ENCODE assay signal across 9 mouse cellular contexts in genomic region chr5:136137658-136138274, GRCm38 (mm10). TPM values are rescaled to one million over a fixed set of nuclear protein-coding genes. Genes with fewer than 3 reads are reported as not detected.
DNase-seq lines count a peak whose midpoint lies in the region; ATAC-seq and TF ChIP-seq lines count a peak whose summit lies in the region.
"Had no signal": no experiment of that assay in that cellular context is flagged by ENCODE, and none has a peak within 500 bp of the region (broad histone marks: within the 10 kb centered on the region; RNA-seq: fewer than 3 reads in every experiment).

No protein-coding gene starts in this region.

- H3K9ac ChIP-seq in forebrain, postnatal 0 days: no peak overlapping the region
- no peak overlapping the region for H3K9ac ChIP-seq in forebrain, embryonic 16.5 days (replicated peaks; ENCODE audit: low read depth, low read length)

- H3K4me1 ChIP-seq in forebrain, postnatal 0 days (ENCODE audit: insufficient read depth): peaks cover 14% of the 10 kb centered on the region
- peaks cover 20% of the 10 kb centered on the region for H3K4me1 ChIP-seq in forebrain, embryonic 16.5 days (replicated peaks; ENCODE audit: control insufficient read depth, insufficient read depth, low read length)
- peaks cover 22% of the 10 kb centered on the region for H3K4me1 ChIP-seq in limb, embryonic 10.5 days

- H3K4me3 ChIP-seq in forebrain, postnatal 0 days (ENCODE audit: low read depth, low read length): no peak overlapping the region
- H3K4me3 ChIP-seq in forebrain, embryonic 16.5 days (replicated peaks; ENCODE audit: low read length): no peak overlapping the region
- no peak overlapping the region for H3K4me3 ChIP-seq in limb, embryonic 10.5 days

- H3K27me3 ChIP-seq in forebrain, postnatal 0 days (ENCODE audit: insufficient read depth, low read length): no peaks in the 10 kb centered on the region
- H3K27me3 ChIP-seq in forebrain, embryonic 16.5 days (replicated peaks; ENCODE audit: control insufficient read depth, insufficient read depth, low read length): no peaks in the 10 kb centered on the region
- no peaks in the 10 kb centered on the region for H3K27me3 ChIP-seq in limb, embryonic 10.5 days (ENCODE audit: low read depth, poor library complexity, severe bottlenecking)
- H3K27me3 ChIP-seq: limb, embryonic 15.5 days had no signal

- H3K9me3 ChIP-seq in forebrain, postnatal 0 days (ENCODE audit: low read length): no peaks in the 10 kb centered on the region
- no peaks in the 10 kb centered on the region for H3K9me3 ChIP-seq in forebrain, embryonic 16.5 days (ENCODE audit: control insufficient read depth, low read length)
- H3K9me3 ChIP-seq in limb, embryonic 10.5 days (replicated peaks): no peaks in the 10 kb centered on the region
- H3K9me3 ChIP-seq: limb, embryonic 15.5 days had no signal

- peak; percentile 40 for DNase-seq in forebrain, postnatal 0 days
- peak; percentile 29 for DNase-seq in ovary, postnatal 36 days (ENCODE audit: low spot score)
- DNase-seq in ovary, postnatal 14 days (ENCODE audit: low spot score): no peak
- peak; percentile 52 for DNase-seq in cerebellum, adult 9-11 months
- peak; percentile 47 for DNase-seq in limb, embryonic 10.5 days (ENCODE audit: low spot score)
- peak; percentile 58 to 77 for DNase-seq in natural killer cell, adult 2 months (ENCODE audit: low spot score in 2 of 2)
- DNase-seq in frontal cortex, postnatal 36 days (ENCODE audit: low spot score in 2 of 2): no peak

- H3K36me3 ChIP-seq in forebrain, postnatal 0 days (ENCODE audit: insufficient read depth): peaks cover 34% of the 10 kb centered on the region
- peaks cover 14% of the 10 kb centered on the region for H3K36me3 ChIP-seq in forebrain, embryonic 16.5 days (ENCODE audit: control insufficient read depth, insufficient read depth)
- H3K36me3 ChIP-seq in limb, embryonic 10.5 days: peaks cover 62% of the 10 kb centered on the region

- 78% methylated on average over 13 of the region's 13 CpGs for WGBS in forebrain, postnatal 0 days
- 82% methylated on average over 13 of the region's 13 CpGs for WGBS in forebrain, embryonic 16.5 days
- WGBS in limb, embryonic 10.5 days: 73% methylated on average over 13 of the region's 13 CpGs

- no peak overlapping the region for H3K4me2 ChIP-seq in forebrain, postnatal 0 days (ENCODE audit: low read depth)
- no peak overlapping the region for H3K4me2 ChIP-seq in forebrain, embryonic 16.5 days (ENCODE audit: low read length)

- ATAC-seq in forebrain, postnatal 0 days: no peak
- no peak for ATAC-seq in forebrain, embryonic 16.5 days

- TF ChIP-seq CTCF in forebrain, postnatal 0 days (IDR thresholded peaks at IDR 0.05; ENCODE audit: low read depth): peak; percentile 66

- H3K27ac ChIP-seq in forebrain, postnatal 0 days (ENCODE audit: low read depth, low read length): no peak overlapping the region
- no peak overlapping the region for H3K27ac ChIP-seq in forebrain, embryonic 16.5 days (ENCODE audit: low read length)
- H3K27ac ChIP-seq in limb, embryonic 10.5 days: no peak overlapping the region
- H3K27ac ChIP-seq: limb, embryonic 15.5 days had no signal

RNA-seq across cellular contexts. Expression of gene Alkbh4, which starts 1.8 kb away (rescaled TPM):
- total RNA-seq in forebrain, postnatal 0 days (2014; rRNA removed): 12.7 and 16.1 TPM in 2 replicates
- polyA plus RNA-seq in forebrain, postnatal 0 days (2015; fragmentation: Nextera tagmentation; extraction: Ambion mirVana): 16.0 and 16.4 TPM in 2 replicates
- polyA plus RNA-seq in forebrain, embryonic 16.5 days (2015; fragmentation: Nextera tagmentation; extraction: Ambion mirVana): 18.0 and 19.4 TPM in 2 replicates
- 26.4 and 27.9 TPM in 2 replicates for polyA plus RNA-seq in limb, embryonic 10.5 days (2016; fragmentation: Nextera tagmentation; extraction: Ambion mirVana)

RNA-seq across cellular contexts. Expression of gene Lrwd1, which starts 1.9 kb away (rescaled TPM):
- 30.0 and 33.3 TPM in 2 replicates for total RNA-seq in forebrain, postnatal 0 days (2014; rRNA removed)
- polyA plus RNA-seq in forebrain, postnatal 0 days (2015; fragmentation: Nextera tagmentation; extraction: Ambion mirVana): 18.9 and 19.7 TPM in 2 replicates
- 32.1 and 32.7 TPM in 2 replicates for polyA plus RNA-seq in forebrain, embryonic 16.5 days (2015; fragmentation: Nextera tagmentation; extraction: Ambion mirVana)
- 62.4 and 66.4 TPM in 2 replicates for polyA plus RNA-seq in limb, embryonic 10.5 days (2016; fragmentation: Nextera tagmentation; extraction: Ambion mirVana)

RNA-seq across cellular contexts. Expression of gene Polr2j, which starts 21.3 kb away (rescaled TPM):
- 85.0 and 123 TPM in 2 replicates for total RNA-seq in forebrain, postnatal 0 days (2014; rRNA removed)
- polyA plus RNA-seq in forebrain, postnatal 0 days (2015; fragmentation: Nextera tagmentation; extraction: Ambion mirVana): 237 and 318 TPM in 2 replicates
- 214 and 228 TPM in 2 replicates for polyA plus RNA-seq in forebrain, embryonic 16.5 days (2015; fragmentation: Nextera tagmentation; extraction: Ambion mirVana)
- 283 and 310 TPM in 2 replicates for polyA plus RNA-seq in limb, embryonic 10.5 days (2016; fragmentation: Nextera tagmentation; extraction: Ambion mirVana)

RNA-seq across cellular contexts. Expression of gene Orai2, which starts 32.7 kb away (rescaled TPM):
- 76.9 and 105 TPM in 2 replicates for total RNA-seq in forebrain, postnatal 0 days (2014; rRNA removed)
- polyA plus RNA-seq in forebrain, postnatal 0 days (2015; fragmentation: Nextera tagmentation; extraction: Ambion mirVana): 52.1 and 64.0 TPM in 2 replicates
- polyA plus RNA-seq in forebrain, embryonic 16.5 days (2015; fragmentation: Nextera tagmentation; extraction: Ambion mirVana): 41.1 and 44.2 TPM in 2 replicates
- polyA plus RNA-seq in limb, embryonic 10.5 days (2016; fragmentation: Nextera tagmentation; extraction: Ambion mirVana): 5.5 and 6.6 TPM in 2 replicates

RNA-seq across cellular contexts. Expression of gene Rasa4, which starts 54.0 kb away (rescaled TPM):
- 8.5 and 11.5 TPM in 2 replicates for total RNA-seq in forebrain, postnatal 0 days (2014; rRNA removed)
- polyA plus RNA-seq in forebrain, postnatal 0 days (2015; fragmentation: Nextera tagmentation; extraction: Ambion mirVana): 5.8 and 9.0 TPM in 2 replicates
- 5.9 and 9.1 TPM in 2 replicates for polyA plus RNA-seq in forebrain, embryonic 16.5 days (2015; fragmentation: Nextera tagmentation; extraction: Ambion mirVana)
- 1.1 and 2.4 TPM in 2 replicates for polyA plus RNA-seq in limb, embryonic 10.5 days (2016; fragmentation: Nextera tagmentation; extraction: Ambion mirVana)

Comparison
In these comparisons a context has a peak if more than half of its experiments do, and no peak if none do; other contexts are left out.
1. DNase-seq: peak in forebrain, postnatal 0 days (single experiment), ovary, postnatal 36 days (single experiment), cerebellum, adult 9-11 months (single experiment), limb, embryonic 10.5 days (single experiment) and natural killer cell, adult 2 months (2 of 2); none in ovary, postnatal 14 days (single experiment) and frontal cortex, postnatal 36 days (0 of 2).